Mouse (Mus musculus) lung, embryonic 15.5 days (tissue): Measurements from ENCODE around the gene Igsf8. TPM values are rescaled to one million over a fixed set of nuclear protein-coding genes. Genes with fewer than 3 reads are reported as not detected.
A peak's percentile ranks its signal among the peaks of the same experiment; 100 is the strongest.

Source experiments
- ATAC-seq: fragments of 200-750 bp; cut with Nextera tagmentation; 2 replicates; pipeline ENCODE4 v1.8.0; 2017; ENCODE audit warnings: moderate number of reproducible peaks, borderline replicate concordance; ENCODE audit not compliant: low FRiP score, low TSS enrichment; ENCODE audit errors: extremely low read depth
- H3K27ac ChIP-seq: fragments of 300-500 bp; sonication (generic); 2 replicates; pipeline ENCODE4 v1.5.1; 2015; ENCODE audit warnings: moderate library complexity, mild to moderate bottlenecking, inconsistent platforms
- H3K27me3 ChIP-seq: fragments of 300-500 bp; sonication (generic); 2 replicates; pipeline ENCODE4 v1.6.1; 2015; ENCODE audit warnings: inconsistent platforms
- H3K36me3 ChIP-seq: fragments of 300-500 bp; sonication (generic); 2 replicates; pipeline ENCODE4 v1.6.1; 2015; ENCODE audit warnings: inconsistent platforms
- H3K4me1 ChIP-seq: fragments of 300-500 bp; sonication (generic); 2 replicates; pipeline ENCODE4 v1.6.1; 2015; ENCODE audit warnings: inconsistent platforms
- H3K4me2 ChIP-seq: fragments of 300-500 bp; sonication (generic); 2 replicates; pipeline ENCODE4 v1.6.1; 2015; ENCODE audit warnings: inconsistent platforms, mild to moderate bottlenecking, moderate library complexity
- H3K4me3 ChIP-seq: fragments of 300-500 bp; sonication (generic); 2 replicates; pipeline ENCODE4 v1.5.1; 2015; ENCODE audit warnings: mild to moderate bottlenecking, inconsistent platforms
- H3K9ac ChIP-seq: fragments of 300-500 bp; sonication (generic); 2 replicates; pipeline ENCODE4 v1.6.1; 2015; ENCODE audit warnings: inconsistent platforms
- H3K9me3 ChIP-seq: fragments of 300-500 bp; sonication (generic); 2 replicates; pipeline ENCODE4 v1.6.1; 2016; ENCODE audit warnings: inconsistent platforms
- WGBS: fragments of 180-500 bp; shearing (Covaris S2); methylation state at CpG from one replicate; pipeline ENCODE4 v1.1.7; 2015; 5-methylcytosine and 5-hydroxymethylcytosine counted together
- polyA plus RNA-seq: library from polyadenylated mRNA; unstranded; fragments of >200 nt; fragmentation: Nextera tagmentation; extraction: Ambion mirVana; gene quantifications from 2 replicates; pipeline ENCODE4 v1.2.1, GENCODE M21; 2015

Gene Igsf8
- polyA plus RNA-seq, 1 experiment from 2014 or later: 46.2 TPM

GRCm38 (mm10) chr1:172368768-172369418, 107.5 kb downstream of the Igsf8 start:
- peak overlapping the region; percentile 33 for H3K4me2 ChIP-seq
- no peak overlapping the region for H3K27ac ChIP-seq
- no peak overlapping the region for H3K9ac ChIP-seq
- H3K4me1 ChIP-seq: peaks cover 12% of the 10 kb centered on the region; the same call in 1 of the 2 replicates
- H3K9me3 ChIP-seq: no peaks in the 10 kb centered on the region
- H3K36me3 ChIP-seq: no peaks in the 10 kb centered on the region
- 24% methylated on average over 23 of the region's 23 CpGs for WGBS
- ATAC-seq: 0 out of 2 replicates have a peak, but pooled peaks have one; percentile 29
- H3K4me3 ChIP-seq: no peak overlapping the region
- H3K27me3 ChIP-seq: 0 out of 2 replicates have a peak, but pooled peaks cover 13% of the 10 kb centered on the region

Other genes with a start within 250 kb of the Igsf8 start
- 11.5 and 14.1 TPM in 2 replicates for gene Vangl2, start 233.2 kb upstream of the Igsf8 start, polyA plus RNA-seq
- gene Nhlh1, start 204.1 kb upstream of the Igsf8 start, polyA plus RNA-seq: not detected in 2 replicates
- gene Copa, start 179.1 kb upstream of the Igsf8 start, polyA plus RNA-seq: 229 and 235 TPM in 2 replicates
- gene Ncstn, start 178.8 kb upstream of the Igsf8 start, polyA plus RNA-seq: 131 and 132 TPM in 2 replicates
- gene Pex19, start 134.9 kb upstream of the Igsf8 start, polyA plus RNA-seq: 117 and 123 TPM in 2 replicates
- 131 and 134 TPM in 2 replicates for gene Dcaf8, start 113.6 kb upstream of the Igsf8 start, polyA plus RNA-seq
- gene Pea15a, start 54.8 kb upstream of the Igsf8 start, polyA plus RNA-seq: 142 and 146 TPM in 2 replicates
- 8.5 and 10.0 TPM in 2 replicates for gene Casq1, start 41.8 kb upstream of the Igsf8 start, polyA plus RNA-seq
- not detected in 2 replicates for gene Atp1a4, start 3.2 kb upstream of the Igsf8 start, polyA plus RNA-seq
- 5.7 and 6.2 TPM in 2 replicates for gene Atp1a2, start 36.4 kb downstream of the Igsf8 start, polyA plus RNA-seq
- 0.04 TPM in 1 of 2 replicates, not detected in the other for gene Kcnj9, start 67.7 kb downstream of the Igsf8 start, polyA plus RNA-seq
- 0.15 and 0.21 TPM in 2 replicates for gene Kcnj10, start 79.6 kb downstream of the Igsf8 start, polyA plus RNA-seq
- 5.4 and 5.7 TPM in 2 replicates for gene Pigm, start 114.9 kb downstream of the Igsf8 start, polyA plus RNA-seq
- 0.31 and 0.51 TPM in 2 replicates for gene Slamf9, start 213.7 kb downstream of the Igsf8 start, polyA plus RNA-seq
- gene Igsf9, start 220.1 kb downstream of the Igsf8 start, polyA plus RNA-seq: 21.7 and 22.5 TPM in 2 replicates
- gene Tagln2, start 238.4 kb downstream of the Igsf8 start, polyA plus RNA-seq: 541 and 580 TPM in 2 replicates